Mouse (Mus musculus) adrenal gland, postnatal 4 days (tissue): ENCODE data around the gene Olfr963. TPM values are rescaled to one million over a fixed set of nuclear protein-coding genes. Genes with fewer than 3 reads are reported as not detected.
"Not testable (repeated sequence)": the region's sequence is repeated elsewhere in the genome, so short reads cannot be mapped to it uniquely, and the experiment has no call there.

ENCODE experiments used
- DNase-seq, 2 experiments: peaks; one replicate each; pipeline ENCODE4 v3.0.0; 2021 to 2022; ENCODE audit warnings: low spot score in 2 of 2, mixed read lengths in 2 of 2
- long read RNA-seq, 2 experiments: library from polyadenylated mRNA; stranded (forward); transcript quantifications; one replicate each; pipeline ENCODE4 v2.0.0; 2021
- total RNA-seq, 2 experiments: library from RNA; stranded (reverse); gene quantifications; 2 replicates each; pipeline ENCODE4 v1.2.3; 2021

Gene Olfr963
- not detected for total RNA-seq
- long read RNA-seq, experiment 1: 0 reads
- long read RNA-seq, experiment 2: 0 reads

- no peak for DNase-seq
Measured at GRCm38 (mm10) chr9:39666905-39667304, at the start of gene Olfr963. Gene Olfr963 (plus strand): TSS chr9:39667205.

- DNase-seq: no peak
Measured at GRCm38 (mm10) chr9:39621073-39621472, 45.9 kb upstream of the Olfr963 start, which contains the start of gene Olfr960. Gene Olfr960 (plus strand): TSS chr9:39621373.

GRCm38 (mm10) chr9:39623783-39624182 is 43.2 kb upstream of the Olfr963 start:
- no peak for DNase-seq

- no peak for DNase-seq
Measured at GRCm38 (mm10) chr9:39624711-39625110, 42.3 kb upstream of the Olfr963 start.

GRCm38 (mm10) chr9:39629069-39629468 is 37.9 kb upstream of the Olfr963 start:
- no peak for DNase-seq

GRCm38 (mm10) chr9:39633913-39634594 is 33.0 kb upstream of the Olfr963 start:
- no peak for DNase-seq

GRCm38 (mm10) chr9:39644785-39645184 is 22.2 kb upstream of the Olfr963 start, which contains the start of gene Olfr961:
Gene Olfr961 (plus strand): TSS chr9:39645085.
- DNase-seq: no peak

- DNase-seq: no peak
Measured at GRCm38 (mm10) chr9:39647382-39647781, 19.6 kb upstream of the Olfr963 start.

- no peak for DNase-seq
Measured at GRCm38 (mm10) chr9:39654756-39655396, 12.1 kb upstream of the Olfr963 start.

- no peak for DNase-seq
Measured at GRCm38 (mm10) chr9:39669723-39670122, 2.7 kb downstream of the Olfr963 start.

- DNase-seq: no peak
Measured at GRCm38 (mm10) chr9:39674820-39675219, 7.8 kb downstream of the Olfr963 start.

GRCm38 (mm10) chr9:39678557-39678956 is 11.6 kb downstream of the Olfr963 start:
- no peak for DNase-seq

GRCm38 (mm10) chr9:39679280-39679679 is 12.3 kb downstream of the Olfr963 start:
- DNase-seq: no peak

- DNase-seq: not testable (repeated sequence)
Measured at GRCm38 (mm10) chr9:39701123-39701522, 34.1 kb downstream of the Olfr963 start.

GRCm38 (mm10) chr9:39707017-39707416 is 40.0 kb downstream of the Olfr963 start, which contains the start of gene Olfr149:
Gene Olfr149 (minus strand): TSS chr9:39707117.
- DNase-seq: no peak

- no peak for DNase-seq
Measured at GRCm38 (mm10) chr9:39708958-39709357, 42.0 kb downstream of the Olfr963 start.

- DNase-seq: no peak
Measured at GRCm38 (mm10) chr9:39711053-39711452, 44.0 kb downstream of the Olfr963 start, which contains the start of gene Olfr965. Gene Olfr965 (plus strand): TSS chr9:39711353.

Other genes starting within 250 kb of the Olfr963 start
- gene Olfr952, start 240.1 kb upstream of the Olfr963 start, total RNA-seq: not detected
- gene Olfr954, start 210.5 kb upstream of the Olfr963 start, total RNA-seq: not detected
- gene Olfr955, start 195.3 kb upstream of the Olfr963 start, total RNA-seq: not detected
- not detected for gene Olfr44, start 173.2 kb upstream of the Olfr963 start, total RNA-seq
- gene Olfr957, start 151.4 kb upstream of the Olfr963 start, total RNA-seq: not detected
- not detected for gene Olfr958, start 113.2 kb upstream of the Olfr963 start, total RNA-seq
- gene Olfr959, start 91.6 kb upstream of the Olfr963 start, total RNA-seq: not detected
- 10 to 100 TPM; 38.8 to 48.6 TPM for gene AW551984, start 62.8 kb upstream of the Olfr963 start, total RNA-seq
- gene Olfr148, start 56.5 kb upstream of the Olfr963 start, total RNA-seq: not detected
- gene Olfr960, start 45.8 kb upstream of the Olfr963 start, total RNA-seq: not detected
- gene Olfr961, start 22.1 kb upstream of the Olfr963 start, total RNA-seq: not detected
- not detected for gene Olfr149, start 39.9 kb downstream of the Olfr963 start, total RNA-seq
- gene Olfr965, start 44.1 kb downstream of the Olfr963 start, total RNA-seq: not detected
- gene Olfr150, start 63.8 kb downstream of the Olfr963 start, total RNA-seq: not detected
- gene Olfr967, start 79.0 kb downstream of the Olfr963 start, total RNA-seq: not detected
- not detected for gene Olfr968, start 116.0 kb downstream of the Olfr963 start, total RNA-seq
- gene Olfr969, start 123.7 kb downstream of the Olfr963 start, total RNA-seq: not detected
- gene Olfr970, start 141.7 kb downstream of the Olfr963 start, total RNA-seq: not detected
- not detected for gene Olfr971, start 169.7 kb downstream of the Olfr963 start, total RNA-seq
- gene Olfr972, start 199.2 kb downstream of the Olfr963 start, total RNA-seq: not detected
- gene Olfr229, start 240.1 kb downstream of the Olfr963 start, total RNA-seq: not detected